Mouse (Mus musculus) heart, embryonic 15.5 days (tissue): ENCODE results near the gene Erbb4. TPM values are rescaled to one million over a fixed set of nuclear protein-coding genes. Genes with fewer than 3 reads are reported as not detected.

ENCODE experiments used
- ATAC-seq: fragments of 200-750 bp; cut with Nextera tagmentation; replicated peaks from 2 replicates; pipeline ENCODE4 v1.8.0; 2017; ENCODE audit warnings: low read depth, moderate TSS enrichment; ENCODE audit not compliant: insufficient number of reproducible peaks, insufficient read depth, low FRiP score
- H3K27ac ChIP-seq: fragments of 300-500 bp; sonication (generic); 2 replicates; pipeline ENCODE4 v1.5.1; 2015; ENCODE audit warnings: mild to moderate bottlenecking, inconsistent platforms
- H3K27me3 ChIP-seq: fragments of 300-500 bp; sonication (generic); 2 replicates; pipeline ENCODE4 v1.6.1; 2015; ENCODE audit warnings: inconsistent platforms
- H3K36me3 ChIP-seq: fragments of 300-500 bp; sonication (generic); 2 replicates; pipeline ENCODE4 v1.6.1; 2015; ENCODE audit warnings: mild to moderate bottlenecking, inconsistent platforms
- H3K4me1 ChIP-seq: fragments of 300-500 bp; sonication (generic); replicated peaks from 2 replicates; pipeline ENCODE4 v1.6.1; 2015; ENCODE audit warnings: inconsistent platforms
- H3K4me2 ChIP-seq: fragments of 300-500 bp; sonication (generic); 2 replicates; pipeline ENCODE4 v1.6.1; 2015; ENCODE audit warnings: inconsistent platforms, mild to moderate bottlenecking, moderate library complexity
- H3K4me3 ChIP-seq: fragments of 300-500 bp; sonication (generic); 2 replicates; pipeline ENCODE4 v1.5.1; 2015; ENCODE audit warnings: mild to moderate bottlenecking, inconsistent platforms
- H3K9ac ChIP-seq: fragments of 300-500 bp; sonication (generic); 2 replicates; pipeline ENCODE4 v1.6.1; 2015; ENCODE audit warnings: mild to moderate bottlenecking, inconsistent platforms
- H3K9me3 ChIP-seq: fragments of 300-500 bp; sonication (generic); replicated peaks from 2 replicates; pipeline ENCODE4 v1.6.1; 2016; ENCODE audit warnings: inconsistent platforms
- WGBS: fragments of 180-500 bp; shearing (Covaris S2); methylation state at CpG from one replicate; pipeline ENCODE4 v1.1.7; 2015; ENCODE audit warnings: mixed read lengths; 5-methylcytosine and 5-hydroxymethylcytosine counted together
- polyA plus RNA-seq: library from polyadenylated mRNA; unstranded; fragments of >200 nt; fragmentation: Nextera tagmentation; extraction: Ambion mirVana; gene quantifications from 2 replicates; pipeline ENCODE4 v1.2.1, GENCODE M21; 2015

The Erbb4 gene
- polyA plus RNA-seq, 1 experiment from 2014 or later, result 6.6 TPM

GRCm38 (mm10) chr1:68466390-68466960 is 641.4 kb downstream of the Erbb4 start:
- Histone ChIP-seq H3K27ac (no peak overlapping the region), H3K9me3 (no peaks in the 10 kb centered on the region), H3K9ac (no peak overlapping the region), H3K4me3 (no peak overlapping the region), H3K4me1 (no peaks in the 10 kb centered on the region), H3K27me3 (no peaks in the 10 kb centered on the region), H3K36me3 (no peaks in the 10 kb centered on the region), H3K4me2 (no peak overlapping the region)
- ATAC-seq, result no peak

DNA sequence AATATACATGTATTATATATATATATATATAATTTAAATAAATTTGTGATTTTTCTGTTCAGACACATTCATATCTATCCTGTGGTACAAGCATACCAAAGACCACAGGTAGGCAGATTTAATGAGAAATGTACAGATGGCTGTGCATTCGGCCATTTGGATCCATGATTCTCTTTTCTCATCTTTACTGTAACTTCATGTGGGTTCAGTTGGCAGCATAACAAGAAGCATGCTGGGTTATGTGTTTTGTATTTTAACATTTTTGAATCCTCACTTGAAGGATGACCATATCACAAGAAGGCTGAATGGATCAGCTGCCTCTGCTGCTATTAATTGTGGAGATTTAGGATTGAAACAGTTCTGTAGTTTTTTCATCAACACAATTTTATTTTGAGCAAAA is 656.6 kb downstream of the Erbb4 start:
- 81% methylated on average over 1 of the region's 1 CpGs for whole genome bisulfite sequencing
- Histone ChIP-seq H3K27me3 (no peaks in the 10 kb centered on the region), H3K9me3 (no peaks in the 10 kb centered on the region), H3K36me3 (no peaks in the 10 kb centered on the region), H3K9ac (no peak overlapping the region), H3K4me3 (no peak overlapping the region), H3K27ac (no peak overlapping the region), H3K4me2 (no peak overlapping the region), H3K4me1 (no peaks in the 10 kb centered on the region)
- no peak for ATAC-seq

DNA sequence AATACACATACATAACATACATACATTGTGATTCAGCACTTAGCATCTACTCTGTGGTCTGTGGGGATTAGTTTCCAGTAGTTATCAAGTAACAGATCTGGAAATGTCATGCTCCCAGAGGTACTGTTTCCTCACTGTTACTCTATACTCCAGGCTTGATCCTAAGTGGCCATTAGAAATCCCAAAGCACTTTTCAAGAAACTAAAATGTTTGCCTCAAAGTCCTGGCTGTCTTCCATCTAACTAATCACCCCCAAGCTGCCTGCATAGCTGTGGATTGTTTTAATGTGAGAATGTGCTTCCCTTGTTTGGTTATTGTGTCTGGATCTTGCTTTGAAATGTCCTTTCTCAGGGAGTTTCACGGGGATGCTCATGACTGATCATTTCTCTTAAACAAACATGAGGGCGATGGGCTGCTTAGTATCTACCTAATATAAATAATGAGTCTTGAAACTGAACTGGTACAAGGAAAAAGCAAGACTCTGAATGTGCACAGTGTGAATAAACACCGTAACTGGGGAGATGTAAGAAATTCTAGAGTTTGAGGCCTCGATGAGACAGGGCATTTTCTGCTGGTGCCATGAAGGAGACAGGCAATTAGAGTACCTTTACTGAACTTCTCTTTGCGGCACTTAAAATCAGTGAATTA is 683.4 kb downstream of the Erbb4 start:
- no peaks in the 10 kb centered on the region for H3K36me3 ChIP-seq
- no peaks in the 10 kb centered on the region for H3K4me1 ChIP-seq
- H3K4me3 ChIP-seq, result no peak overlapping the region
- no peak overlapping the region for H3K4me2 ChIP-seq
- WGBS, result 70% methylated on average over 5 of the region's 5 CpGs
- no peak overlapping the region for H3K27ac ChIP-seq
- H3K9me3 ChIP-seq, result no peaks in the 10 kb centered on the region
- H3K27me3 ChIP-seq, result no peaks in the 10 kb centered on the region
- no peak for ATAC-seq
- no peak overlapping the region for H3K9ac ChIP-seq

DNA sequence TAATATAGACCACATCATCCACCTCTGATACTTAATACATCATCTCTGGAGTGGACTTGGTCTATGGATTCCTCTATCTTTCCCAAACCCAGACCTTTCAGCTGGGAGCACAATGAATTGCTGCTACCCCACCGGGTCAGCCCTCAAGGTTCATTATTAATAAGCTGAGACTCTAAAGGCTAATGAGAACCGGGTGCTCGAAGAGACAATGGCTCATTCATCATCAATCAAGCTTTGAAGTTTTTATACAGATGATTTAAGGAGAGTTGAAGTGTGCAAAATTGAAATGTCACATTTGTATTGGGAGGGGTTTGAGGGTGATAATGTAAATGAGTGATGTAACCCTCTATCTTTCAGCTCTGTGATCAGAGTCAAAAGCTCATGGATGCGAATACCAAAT is 706.7 kb downstream of the Erbb4 start:
- Histone ChIP-seq H3K4me2 (no peak overlapping the region), H3K4me3 (no peak overlapping the region), H3K27ac (no peak overlapping the region), H3K9me3 (no peaks in the 10 kb centered on the region), H3K9ac (no peak overlapping the region), H3K36me3 (no peaks in the 10 kb centered on the region), H3K27me3 (no peaks in the 10 kb centered on the region), H3K4me1 (no peaks in the 10 kb centered on the region)
- ATAC-seq, result no peak
- 63% methylated on average over 4 of the region's 4 CpGs for WGBS

GRCm38 (mm10) chr1:68371531-68371930 is 736.3 kb downstream of the Erbb4 start:
- H3K9me3 ChIP-seq, result no peaks in the 10 kb centered on the region
- WGBS, result 27% methylated on average over 2 of the region's 2 CpGs
- no peak for ATAC-seq
- H3K9ac ChIP-seq, result no peak overlapping the region
- no peaks in the 10 kb centered on the region for H3K36me3 ChIP-seq
- H3K4me2 ChIP-seq, result no peak overlapping the region
- H3K27ac ChIP-seq, result no peak overlapping the region
- no peaks in the 10 kb centered on the region for H3K27me3 ChIP-seq
- no peak overlapping the region for H3K4me3 ChIP-seq
- H3K4me1 ChIP-seq, result no peaks in the 10 kb centered on the region

GRCm38 (mm10) chr1:68333714-68334113 is 774.1 kb downstream of the Erbb4 start:
- ATAC-seq, result no peak
- H3K4me2 ChIP-seq, result no peak overlapping the region
- H3K36me3 ChIP-seq, result no peaks in the 10 kb centered on the region
- no peaks in the 10 kb centered on the region for H3K9me3 ChIP-seq
- H3K9ac ChIP-seq, result no peak overlapping the region
- 60% methylated on average over 2 of the region's 2 CpGs for WGBS
- H3K27ac ChIP-seq, result no peak overlapping the region
- H3K4me3 ChIP-seq, result no peak overlapping the region
- no peaks in the 10 kb centered on the region for H3K27me3 ChIP-seq
- no peaks in the 10 kb centered on the region for H3K4me1 ChIP-seq

DNA sequence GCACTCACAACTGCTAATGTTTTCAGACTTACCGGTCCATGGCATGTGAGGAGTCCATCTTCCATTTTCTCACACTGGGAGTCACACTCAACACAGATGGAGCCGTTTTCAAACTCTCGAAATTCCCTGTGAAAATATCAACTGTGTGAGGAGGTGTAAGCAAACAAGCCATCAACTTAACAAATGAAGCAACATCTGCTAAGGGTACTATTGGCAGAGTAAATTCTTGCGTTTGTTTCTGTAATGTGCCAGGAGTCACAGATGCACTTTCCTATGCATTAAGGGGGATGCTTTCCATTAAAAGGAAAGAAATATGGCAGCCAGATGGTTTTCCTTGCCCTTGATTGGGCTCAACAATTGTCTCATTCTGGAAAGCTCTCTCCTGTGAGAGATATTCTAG is 802.0 kb downstream of the Erbb4 start:
- H3K4me1 ChIP-seq, result no peaks in the 10 kb centered on the region
- no peaks in the 10 kb centered on the region for H3K9me3 ChIP-seq
- H3K4me3 ChIP-seq, result no peak overlapping the region
- WGBS, result 83% methylated on average over 4 of the region's 4 CpGs
- ATAC-seq, result no peak
- no peaks in the 10 kb centered on the region for H3K27me3 ChIP-seq
- no peaks in the 10 kb centered on the region for H3K36me3 ChIP-seq
- H3K9ac ChIP-seq, result no peak overlapping the region
- no peak overlapping the region for H3K4me2 ChIP-seq
- no peak overlapping the region for H3K27ac ChIP-seq

GRCm38 (mm10) chr1:68284443-68284842 is 823.4 kb downstream of the Erbb4 start:
- Histone ChIP-seq H3K36me3 (no peaks in the 10 kb centered on the region), H3K4me3 (no peak overlapping the region), H3K9ac (no peak overlapping the region), H3K4me2 (no peak overlapping the region), H3K4me1 (no peaks in the 10 kb centered on the region), H3K27me3 (no peaks in the 10 kb centered on the region), H3K27ac (no peak overlapping the region), H3K9me3 (no peaks in the 10 kb centered on the region)
- ATAC-seq, result no peak
- WGBS, result 50% methylated on average over 2 of the region's 2 CpGs

- ATAC-seq, result no peak
- Histone ChIP-seq H3K9me3 (no peaks in the 10 kb centered on the region), H3K27me3 (no peaks in the 10 kb centered on the region), H3K36me3 (no peaks in the 10 kb centered on the region), H3K4me2 (no peak overlapping the region), H3K4me3 (no peak overlapping the region), H3K27ac (no peak overlapping the region), H3K9ac (no peak overlapping the region), H3K4me1 (no peaks in the 10 kb centered on the region)
- 60% methylated on average over 5 of the region's 5 CpGs for WGBS
These were observed 832.0 kb downstream of the Erbb4 start for GRCm38 (mm10) chr1:68275819-68276218.

DNA sequence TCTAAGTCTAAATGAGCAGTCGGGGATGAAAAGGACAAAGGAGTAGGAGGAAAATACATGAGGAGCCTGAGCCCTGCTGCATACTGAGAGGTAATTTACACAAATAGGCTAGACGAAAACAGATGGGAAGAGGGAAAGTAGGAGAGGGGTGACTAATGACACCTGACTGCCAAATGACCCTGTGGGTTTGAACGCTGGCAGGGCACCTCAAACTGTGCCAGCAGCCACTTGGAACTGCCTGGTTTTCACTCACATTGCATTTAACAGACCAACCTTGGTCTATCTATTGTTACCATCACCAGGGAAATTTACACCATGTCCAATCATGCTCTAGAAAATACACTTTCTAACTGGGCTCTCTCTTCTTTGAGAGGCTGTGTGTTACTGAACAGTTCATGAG is 929.3 kb downstream of the Erbb4 start:
- no peaks in the 10 kb centered on the region for H3K36me3 ChIP-seq
- 45% methylated on average over 3 of the region's 3 CpGs for WGBS

GRCm38 (mm10) chr1:68155253-68155652 is 952.6 kb downstream of the Erbb4 start:
- no peaks in the 10 kb centered on the region for H3K9me3 ChIP-seq
- 53% methylated on average over 1 of the region's 1 CpGs for WGBS
- H3K4me2 ChIP-seq, result no peak overlapping the region
- no peaks in the 10 kb centered on the region for H3K27me3 ChIP-seq
- H3K4me3 ChIP-seq, result no peak overlapping the region
- no peak for ATAC-seq
- H3K9ac ChIP-seq, result no peak overlapping the region
- no peaks in the 10 kb centered on the region for H3K36me3 ChIP-seq
- H3K4me1 ChIP-seq, result no peaks in the 10 kb centered on the region
- H3K27ac ChIP-seq, result no peak overlapping the region

More for the DNA sequence above, 929.3 kb downstream of the Erbb4 start:
- H3K27me3 ChIP-seq, result no peaks in the 10 kb centered on the region
- H3K4me1 ChIP-seq, result no peaks in the 10 kb centered on the region
- no peak overlapping the region for H3K9ac ChIP-seq
- no peak overlapping the region for H3K4me3 ChIP-seq
- no peak overlapping the region for H3K4me2 ChIP-seq
- no peak overlapping the region for H3K27ac ChIP-seq
- no peaks in the 10 kb centered on the region for H3K9me3 ChIP-seq
- ATAC-seq, result no peak

DNA sequence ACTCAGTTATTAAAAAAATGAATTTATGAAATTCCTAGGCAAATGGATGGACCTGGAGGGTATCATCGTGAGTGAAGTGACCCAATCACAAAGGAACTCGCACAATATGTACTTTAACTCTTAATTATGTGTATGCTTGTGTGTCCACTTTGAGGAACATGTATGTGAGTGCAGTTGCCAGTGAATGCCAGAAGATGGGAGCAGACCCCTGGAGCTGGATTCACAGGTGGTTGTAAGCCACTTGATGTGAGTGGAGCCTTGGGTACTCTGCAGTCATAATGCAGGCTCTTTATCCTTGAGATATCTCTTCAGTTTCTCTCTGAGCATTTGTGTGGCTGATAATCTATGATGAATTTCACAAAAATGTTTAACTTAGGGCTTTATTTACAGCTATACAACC is 957.3 kb downstream of the Erbb4 start:
- Histone ChIP-seq H3K27me3 (no peaks in the 10 kb centered on the region), H3K4me2 (no peak overlapping the region), H3K4me3 (no peak overlapping the region), H3K4me1 (no peaks in the 10 kb centered on the region), H3K27ac (no peak overlapping the region), H3K9me3 (no peaks in the 10 kb centered on the region), H3K9ac (no peak overlapping the region), H3K36me3 (no peaks in the 10 kb centered on the region)
- WGBS, result 86% methylated on average over 2 of the region's 2 CpGs
- no peak for ATAC-seq
